In genomic region chr4:84184436-84184835, GRCm38 (mm10) we compare ENCODE assay signal across 23 mouse cellular contexts.
DNase-seq lines count a peak whose midpoint lies in the region; ATAC-seq and TF ChIP-seq lines count a peak whose summit lies in the region.
"Had no signal": no experiment of that assay in that cellular context is flagged by ENCODE, and none has a peak within 500 bp of the region (broad histone marks: within the 10 kb centered on the region; RNA-seq: fewer than 3 reads in every experiment).

No protein-coding gene starts in this region.

- DNase-seq in layer of hippocampus, adult 9-10 months (ENCODE audit: low spot score): no peak
- DNase-seq in hindbrain, postnatal 0 days (ENCODE audit: low spot score): no peak
- no peak for DNase-seq in urinary bladder, adult 18-20 months (ENCODE audit: low spot score in 2 of 2)
- no peak for DNase-seq in right cerebral cortex, adult 18-20 months
- DNase-seq: adrenal gland, adult 2 months; adrenal gland, postnatal 10 days; adrenal gland, postnatal 25 days; cerebellum, adult 11 months; cerebellum, adult 18-20 months; cerebellum, adult 8-10 months; cerebellum, adult 9-11 months; cerebellum, postnatal 14 days; cerebellum, postnatal 36 days; embryo, embryonic 11 days had no signal

- no peak for TF ChIP-seq CTCF in small intestine, adult 2 months (IDR thresholded peaks at IDR 0.05; ENCODE audit: extremely low read depth, insufficient read length, insufficient replicate concordance, low read depth, low read length)
- TF ChIP-seq CTCF in hindbrain, postnatal 0 days (IDR thresholded peaks at IDR 0.05; ENCODE audit: low read depth): no peak

- H3K9me3 ChIP-seq in intestine, embryonic 16.5 days (ENCODE audit: control insufficient read depth, low read length): peaks cover 3% of the 10 kb centered on the region; the same call in 1 of the 2 replicates
- H3K9me3 ChIP-seq in stomach, embryonic 16.5 days (replicated peaks; ENCODE audit: control insufficient read depth, low read length): no peaks in the 10 kb centered on the region
- no peaks in the 10 kb centered on the region for H3K9me3 ChIP-seq in hindbrain, postnatal 0 days (ENCODE audit: low read length)
- H3K9me3 ChIP-seq: embryonic facial prominence, embryonic 15.5 days; forebrain, embryonic 10.5 days; forebrain, embryonic 12.5 days had no signal

- no peak overlapping the region for H3K4me3 ChIP-seq in intestine, embryonic 16.5 days (ENCODE audit: low read length)
- H3K4me3 ChIP-seq in small intestine, adult 2 months (ENCODE audit: low read depth, low read length): no peak overlapping the region
- H3K4me3 ChIP-seq in stomach, embryonic 16.5 days (replicated peaks; ENCODE audit: low read length): no peak overlapping the region
- H3K4me3 ChIP-seq in hindbrain, postnatal 0 days (ENCODE audit: low read length): no peak overlapping the region
- H3K4me3 ChIP-seq: embryonic facial prominence, embryonic 13.5 days; embryonic facial prominence, embryonic 15.5 days; erythroblast, embryonic 14.5 days; forebrain, embryonic 10.5 days; forebrain, embryonic 12.5 days had no signal

- TF ChIP-seq POLR2A in small intestine, adult 2 months (IDR thresholded peaks at IDR 0.05; ENCODE audit: low read depth, low read length): no peak

- no peak overlapping the region for H3K27ac ChIP-seq in intestine, embryonic 16.5 days (ENCODE audit: low read length)
- H3K27ac ChIP-seq in small intestine, adult 2 months (ENCODE audit: insufficient read depth, low read depth, low read length): peak overlapping the region; percentile 57
- H3K27ac ChIP-seq in stomach, embryonic 16.5 days (ENCODE audit: low read length): peak overlapping the region; percentile 51
- no peak overlapping the region for H3K27ac ChIP-seq in hindbrain, postnatal 0 days
- H3K27ac ChIP-seq: embryonic facial prominence, embryonic 13.5 days; embryonic facial prominence, embryonic 15.5 days; forebrain, embryonic 10.5 days; forebrain, embryonic 12.5 days had no signal

- H3K9ac ChIP-seq in intestine, embryonic 16.5 days (ENCODE audit: low read depth, low read length): no peak overlapping the region
- H3K9ac ChIP-seq in stomach, embryonic 16.5 days (ENCODE audit: low read length): no peak overlapping the region
- no peak overlapping the region for H3K9ac ChIP-seq in hindbrain, postnatal 0 days (replicated peaks; ENCODE audit: low read length)
- H3K9ac ChIP-seq: embryonic facial prominence, embryonic 13.5 days; embryonic facial prominence, embryonic 15.5 days; forebrain, embryonic 12.5 days had no signal

- ATAC-seq in intestine, embryonic 16.5 days: peak; percentile 67
- ATAC-seq in stomach, embryonic 16.5 days (ENCODE audit: insufficient read depth, low FRiP score): no peak
- no peak for ATAC-seq in hindbrain, postnatal 0 days
- ATAC-seq: forebrain, embryonic 14.5 days had no signal

- WGBS in intestine, embryonic 16.5 days: 64% methylated on average over 4 of the region's 4 CpGs
- WGBS in small intestine, adult 2 months: 30% methylated on average over 4 of the region's 4 CpGs
- WGBS in stomach, embryonic 16.5 days: 73% methylated on average over 4 of the region's 4 CpGs
- 93% methylated on average over 4 of the region's 4 CpGs for WGBS in hindbrain, postnatal 0 days

- no peaks in the 10 kb centered on the region for H3K36me3 ChIP-seq in intestine, embryonic 16.5 days (ENCODE audit: control insufficient read depth, insufficient read depth, low read length)
- no peaks in the 10 kb centered on the region for H3K36me3 ChIP-seq in small intestine, adult 2 months (ENCODE audit: control insufficient read depth, insufficient read depth, low read length)
- no peaks in the 10 kb centered on the region for H3K36me3 ChIP-seq in stomach, embryonic 16.5 days (ENCODE audit: control insufficient read depth, insufficient read depth, low read length)
- no peaks in the 10 kb centered on the region for H3K36me3 ChIP-seq in hindbrain, postnatal 0 days (ENCODE audit: insufficient read depth, low read length)
- H3K36me3 ChIP-seq: embryonic facial prominence, embryonic 13.5 days; embryonic facial prominence, embryonic 15.5 days; forebrain, embryonic 10.5 days; forebrain, embryonic 12.5 days had no signal

- peak overlapping the region; percentile 28; the same call in 1 of the 2 replicates for H3K4me2 ChIP-seq in intestine, embryonic 16.5 days (ENCODE audit: low read depth, low read length)
- H3K4me2 ChIP-seq in stomach, embryonic 16.5 days (ENCODE audit: low read depth, low read length): no peak overlapping the region
- no peak overlapping the region for H3K4me2 ChIP-seq in hindbrain, postnatal 0 days (ENCODE audit: low read depth, low read length)
- H3K4me2 ChIP-seq: embryonic facial prominence, embryonic 13.5 days; embryonic facial prominence, embryonic 15.5 days; forebrain, embryonic 12.5 days had no signal

- no peaks in the 10 kb centered on the region for H3K27me3 ChIP-seq in intestine, embryonic 16.5 days (replicated peaks; ENCODE audit: control insufficient read depth, insufficient read depth, low read length)
- H3K27me3 ChIP-seq in small intestine, adult 2 months (ENCODE audit: control insufficient read depth, insufficient read depth, low read length): no peaks in the 10 kb centered on the region
- no peaks in the 10 kb centered on the region for H3K27me3 ChIP-seq in stomach, embryonic 16.5 days (ENCODE audit: control insufficient read depth, insufficient read depth, low read length)
- H3K27me3 ChIP-seq in hindbrain, postnatal 0 days (ENCODE audit: insufficient read depth, low read length): no peaks in the 10 kb centered on the region
- H3K27me3 ChIP-seq: embryonic facial prominence, embryonic 13.5 days; embryonic facial prominence, embryonic 15.5 days had no signal

- H3K4me1 ChIP-seq in intestine, embryonic 16.5 days (ENCODE audit: control insufficient read depth, insufficient read depth, low read length): peaks cover 2% of the 10 kb centered on the region; the same call in 1 of the 2 replicates
- peaks cover 18% of the 10 kb centered on the region; the same call in 1 of the 2 replicates for H3K4me1 ChIP-seq in small intestine, adult 2 months (ENCODE audit: control insufficient read depth, insufficient read depth, insufficient read length, low read length)
- no peaks in the 10 kb centered on the region for H3K4me1 ChIP-seq in stomach, embryonic 16.5 days (ENCODE audit: control insufficient read depth, insufficient read depth, low read length)
- H3K4me1 ChIP-seq in hindbrain, postnatal 0 days (ENCODE audit: insufficient read depth, low read length): no peaks in the 10 kb centered on the region
- H3K4me1 ChIP-seq: forebrain, embryonic 10.5 days; forebrain, embryonic 12.5 days had no signal

Comparison
In these comparisons a context has a peak if more than half of its experiments do, and no peak if none do; other contexts are left out.
1. H3K27ac ChIP-seq: peak in small intestine, adult 2 months (single experiment) and stomach, embryonic 16.5 days (single experiment); none in intestine, embryonic 16.5 days (single experiment) and hindbrain, postnatal 0 days (single experiment).